Mouse (Mus musculus): ENCODE measurements around the gene Trim46.

Gene Trim46

GRCm38 (mm10) chr3:89210162-89210561 lies 35.9 kb downstream of the Trim46 start:
- DNase-seq (ENCODE audit: low spot score in 2 of 2): no peak

- no peak for DNase-seq (ENCODE audit: low spot score in 2 of 2)
These were observed 36.4 kb downstream of the Trim46 start for GRCm38 (mm10) chr3:89209731-89210130.

GRCm38 (mm10) chr3:89208736-89209135 lies 37.4 kb downstream of the Trim46 start:
- DNase-seq (ENCODE audit: low spot score in 2 of 2): no peak

- no peak for DNase-seq (ENCODE audit: low spot score in 2 of 2)
These were observed 37.9 kb downstream of the Trim46 start for GRCm38 (mm10) chr3:89208075-89208657.

GRCm38 (mm10) chr3:89206695-89207094 lies 39.4 kb downstream of the Trim46 start:
- DNase-seq (ENCODE audit: low spot score in 2 of 2): no peak

GRCm38 (mm10) chr3:89206079-89206478 lies 40.0 kb downstream of the Trim46 start:
- no peak for DNase-seq (ENCODE audit: low spot score in 2 of 2)

GRCm38 (mm10) chr3:89203142-89203514 lies 43.0 kb downstream of the Trim46 start:
- DNase-seq (ENCODE audit: low spot score in 2 of 2): no peak

- DNase-seq (ENCODE audit: low spot score in 2 of 2): peak; percentile 78 to 84
These were observed 43.6 kb downstream of the Trim46 start, which contains the start of gene Gba for GRCm38 (mm10) chr3:89202253-89203141. TSS of gene Gba (plus strand) at chr3:89202928.

- no peak for DNase-seq (ENCODE audit: low spot score in 2 of 2)
These were observed 46.3 kb downstream of the Trim46 start for GRCm38 (mm10) chr3:89199839-89200238.

GRCm38 (mm10) chr3:89195979-89196877 lies 49.9 kb downstream of the Trim46 start:
- peak; percentile 55 to 68 for DNase-seq (ENCODE audit: low spot score in 2 of 2)

GRCm38 (mm10) chr3:89193853-89194252 lies 52.3 kb downstream of the Trim46 start:
- no peak for DNase-seq (ENCODE audit: low spot score in 2 of 2)

GRCm38 (mm10) chr3:89193351-89193750 lies 52.8 kb downstream of the Trim46 start:
- no peak for DNase-seq (ENCODE audit: low spot score in 2 of 2)

- DNase-seq (ENCODE audit: low spot score in 2 of 2): no peak
These were observed 55.7 kb downstream of the Trim46 start for GRCm38 (mm10) chr3:89190436-89190835.

- no peak for DNase-seq (ENCODE audit: low spot score in 2 of 2)
These were observed 57.6 kb downstream of the Trim46 start for GRCm38 (mm10) chr3:89188478-89188875.

- DNase-seq (ENCODE audit: low spot score in 2 of 2): no peak
These were observed 58.2 kb downstream of the Trim46 start for GRCm38 (mm10) chr3:89187690-89188477.

- DNase-seq (ENCODE audit: low spot score in 2 of 2): no peak
These were observed 58.9 kb downstream of the Trim46 start for GRCm38 (mm10) chr3:89187197-89187596.
